Mouse (Mus musculus) lung, postnatal 10 days (tissue): ENCODE results near the gene Esp36.
"Not testable (repeated sequence)": the region's sequence is repeated elsewhere in the genome, so short reads cannot be mapped to it uniquely, and the experiment has no call there.

Source experiments
- DNase-seq: peaks from one replicate; pipeline ENCODE4 v3.0.0; 2021

Gene Esp36

DNA sequence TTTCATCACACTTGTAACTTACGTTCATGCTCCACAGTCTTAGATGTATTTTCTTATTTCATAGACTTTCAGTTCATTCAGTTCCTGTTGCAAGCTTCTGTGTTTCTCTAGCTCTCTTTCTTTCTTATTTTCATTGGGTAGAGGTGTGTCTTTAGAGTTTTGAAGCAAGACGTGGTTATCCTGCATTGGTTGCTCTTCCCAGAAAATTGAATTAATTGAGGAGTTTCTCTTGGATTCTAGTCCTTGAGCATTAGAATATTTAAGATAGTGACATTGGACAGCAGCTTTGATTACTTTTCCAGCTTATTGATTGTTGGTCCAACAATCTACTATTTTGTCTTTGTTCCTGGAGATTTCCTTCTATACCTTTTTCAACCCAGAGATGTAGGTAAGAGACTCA lies at the start of gene Esp36:
Gene Esp36, minus strand, starts transcription at position 101 of the 400 bp plus-strand sequence.
- DNase-seq, result no peak

GRCm38 (mm10) chr17:38456206-38456605 lies 36.2 kb upstream of the Esp36 start:
- DNase-seq, result not testable (repeated sequence)

GRCm38 (mm10) chr17:38450688-38451087 lies 30.7 kb upstream of the Esp36 start:
- DNase-seq, result no peak

- no peak for DNase-seq
Measured at GRCm38 (mm10) chr17:38406135-38406534, 13.8 kb downstream of the Esp36 start.

DNA sequence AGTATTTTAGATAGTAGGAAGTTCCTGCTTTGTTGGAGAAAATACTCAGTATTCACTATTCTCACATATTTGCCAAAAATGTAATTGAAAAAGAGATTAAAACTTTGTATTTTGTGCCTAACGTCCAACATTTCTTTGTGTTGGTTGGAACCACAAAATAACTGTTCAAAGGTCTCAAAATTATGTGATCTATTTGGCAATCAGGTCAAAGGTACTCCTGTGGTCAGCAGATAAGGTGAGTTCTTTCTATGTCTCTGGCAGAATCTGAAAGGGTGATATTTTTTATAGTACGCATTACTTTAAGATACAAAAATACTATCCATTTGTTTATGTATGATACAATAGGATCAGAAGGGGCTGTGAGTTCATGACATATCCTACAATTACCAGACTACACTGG lies 28.2 kb downstream of the Esp36 start:
- DNase-seq, result no peak
